Mouse (Mus musculus): ENCODE measurements around the gene Gm49369. TPM values are rescaled to one million over a fixed set of nuclear protein-coding genes. Genes with fewer than 3 reads are reported as not detected.

Gm49369 gene
- polyA plus RNA-seq, 1 experiment, result 1.00 TPM

DNA sequence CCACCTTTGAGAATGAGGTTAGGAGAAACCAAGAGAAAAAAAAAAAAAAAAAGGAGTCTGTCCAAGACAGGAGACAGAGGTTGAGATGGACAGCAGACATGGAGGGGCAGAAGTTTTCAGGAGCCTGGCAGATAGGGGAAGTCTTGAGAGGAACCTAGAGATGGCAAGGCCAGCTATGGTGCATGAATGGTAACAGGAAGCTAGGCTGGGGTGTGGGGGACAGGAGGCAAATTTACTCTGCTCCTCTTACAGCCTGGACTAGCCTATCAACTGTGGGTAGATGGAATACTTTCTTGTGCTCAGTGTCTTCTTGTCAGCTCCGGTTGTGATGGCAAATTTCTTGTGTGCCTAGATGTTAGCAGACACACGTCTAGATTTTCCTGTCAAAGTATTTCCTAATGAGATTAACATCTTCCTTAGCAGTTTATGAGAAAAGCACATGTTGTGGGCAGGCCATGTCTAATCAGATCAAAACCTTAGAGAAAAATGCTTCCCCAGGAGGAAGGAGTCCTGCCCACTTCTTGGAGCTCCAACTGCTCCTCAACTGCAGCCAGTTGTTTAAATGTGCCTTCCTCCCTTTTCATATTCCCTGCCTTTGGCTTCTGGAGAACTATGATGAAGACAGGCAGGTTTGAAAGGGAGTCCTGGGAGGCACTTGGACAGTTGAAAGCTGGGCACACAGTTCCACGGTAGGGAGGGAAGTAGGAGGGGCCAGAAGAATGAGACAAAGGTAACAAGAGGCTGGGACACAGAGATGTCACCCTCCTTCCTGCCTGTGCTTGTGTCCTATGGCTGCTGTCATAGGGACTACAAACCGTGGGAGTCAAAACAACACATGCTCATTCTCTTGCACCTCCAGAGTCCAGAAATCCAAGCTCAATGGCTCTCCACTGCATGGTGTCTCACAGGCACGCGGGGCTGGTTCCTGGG, 12.1 kb upstream of the Gm49369 start:
- no peak for DNase-seq
- Histone ChIP-seq H3K27me3 (ENCODE audit: control insufficient read depth, insufficient read depth, low read length) (no peaks in the 10 kb centered on the region), H3K4me3 (replicated peaks; ENCODE audit: insufficient read depth, low read depth, low read length) (no peak overlapping the region), H3K4me1 (ENCODE audit: control insufficient read depth, insufficient read depth, low read length) (no peaks in the 10 kb centered on the region), H3K27ac (ENCODE audit: insufficient read depth, low read length) (no peak overlapping the region)
- TF ChIP-seq POLR2A (IDR thresholded peaks at IDR 0.05; ENCODE audit: borderline replicate concordance, insufficient read depth, low read length), result no peak
- TF ChIP-seq CTCF (IDR thresholded peaks at IDR 0.05; ENCODE audit: borderline replicate concordance, insufficient read depth, low read depth, low read length), result no peak
- WGBS, result 55% methylated on average over 6 of the region's 6 CpGs

GRCm38 (mm10) chr7:142393191-142393590, 10.7 kb upstream of the Gm49369 start:
- Histone ChIP-seq H3K4me1 (ENCODE audit: control insufficient read depth, insufficient read depth, low read length) (no peaks in the 10 kb centered on the region), H3K27me3 (ENCODE audit: control insufficient read depth, insufficient read depth, low read length) (no peaks in the 10 kb centered on the region), H3K27ac (ENCODE audit: insufficient read depth, low read length) (no peak overlapping the region), H3K4me3 (replicated peaks; ENCODE audit: insufficient read depth, low read depth, low read length) (no peak overlapping the region)
- 25% methylated on average over 4 of the region's 4 CpGs for WGBS
- no peak for DNase-seq
- TF ChIP-seq CTCF (IDR thresholded peaks at IDR 0.05; ENCODE audit: borderline replicate concordance, insufficient read depth, low read depth, low read length) (no peak), POLR2A (IDR thresholded peaks at IDR 0.05; ENCODE audit: borderline replicate concordance, insufficient read depth, low read length) (no peak)

- no peak for DNase-seq
- H3K4me3 ChIP-seq (replicated peaks; ENCODE audit: insufficient read depth, low read depth, low read length), result no peak overlapping the region
- H3K27ac ChIP-seq (ENCODE audit: insufficient read depth, low read length), result no peak overlapping the region
- 55% methylated on average over 4 of the region's 4 CpGs for WGBS
- H3K4me1 ChIP-seq (ENCODE audit: control insufficient read depth, insufficient read depth, low read length), result 0 out of 2 replicates have a peak, but pooled peaks cover under 1% of the 10 kb centered on the region
- TF ChIP-seq POLR2A (IDR thresholded peaks at IDR 0.05; ENCODE audit: borderline replicate concordance, insufficient read depth, low read length) (no peak), CTCF (IDR thresholded peaks at IDR 0.05; ENCODE audit: borderline replicate concordance, insufficient read depth, low read depth, low read length) (no peak)
- H3K27me3 ChIP-seq (ENCODE audit: control insufficient read depth, insufficient read depth, low read length), result no peaks in the 10 kb centered on the region
Measured at GRCm38 (mm10) chr7:142391609-142392008, 9.1 kb upstream of the Gm49369 start.

DNA sequence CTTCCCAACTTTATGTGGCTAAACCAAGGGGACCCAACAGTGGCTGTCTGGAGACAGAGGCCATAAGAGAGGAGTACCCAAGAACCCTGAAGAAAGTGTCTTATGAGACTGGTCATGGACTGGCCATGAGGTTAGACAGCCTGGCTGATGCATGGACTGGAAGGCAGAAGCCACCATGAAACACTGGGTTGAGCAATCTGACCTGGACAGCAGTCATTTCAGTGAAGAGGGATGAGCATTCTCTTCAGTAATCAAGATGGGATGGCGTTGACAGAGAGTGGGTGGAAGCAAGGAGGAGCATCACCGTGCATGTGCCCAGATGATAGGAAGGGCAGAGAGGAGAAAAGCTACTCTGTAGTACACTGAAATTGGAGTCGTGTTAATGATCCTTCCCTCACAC, 8.6 kb upstream of the Gm49369 start:
- Histone ChIP-seq H3K27me3 (ENCODE audit: control insufficient read depth, insufficient read depth, low read length) (no peaks in the 10 kb centered on the region), H3K27ac (ENCODE audit: insufficient read depth, low read length) (no peak overlapping the region), H3K4me1 (ENCODE audit: control insufficient read depth, insufficient read depth, low read length) (peaks cover 5% of the 10 kb centered on the region), H3K4me3 (replicated peaks; ENCODE audit: insufficient read depth, low read depth, low read length) (no peak overlapping the region)
- no peak for TF ChIP-seq CTCF (IDR thresholded peaks at IDR 0.05; ENCODE audit: borderline replicate concordance, insufficient read depth, low read depth, low read length)
- no peak for TF ChIP-seq POLR2A (IDR thresholded peaks at IDR 0.05; ENCODE audit: borderline replicate concordance, insufficient read depth, low read length)
- 76% methylated on average over 3 of the region's 3 CpGs for WGBS
- no peak for DNase-seq

DNA sequence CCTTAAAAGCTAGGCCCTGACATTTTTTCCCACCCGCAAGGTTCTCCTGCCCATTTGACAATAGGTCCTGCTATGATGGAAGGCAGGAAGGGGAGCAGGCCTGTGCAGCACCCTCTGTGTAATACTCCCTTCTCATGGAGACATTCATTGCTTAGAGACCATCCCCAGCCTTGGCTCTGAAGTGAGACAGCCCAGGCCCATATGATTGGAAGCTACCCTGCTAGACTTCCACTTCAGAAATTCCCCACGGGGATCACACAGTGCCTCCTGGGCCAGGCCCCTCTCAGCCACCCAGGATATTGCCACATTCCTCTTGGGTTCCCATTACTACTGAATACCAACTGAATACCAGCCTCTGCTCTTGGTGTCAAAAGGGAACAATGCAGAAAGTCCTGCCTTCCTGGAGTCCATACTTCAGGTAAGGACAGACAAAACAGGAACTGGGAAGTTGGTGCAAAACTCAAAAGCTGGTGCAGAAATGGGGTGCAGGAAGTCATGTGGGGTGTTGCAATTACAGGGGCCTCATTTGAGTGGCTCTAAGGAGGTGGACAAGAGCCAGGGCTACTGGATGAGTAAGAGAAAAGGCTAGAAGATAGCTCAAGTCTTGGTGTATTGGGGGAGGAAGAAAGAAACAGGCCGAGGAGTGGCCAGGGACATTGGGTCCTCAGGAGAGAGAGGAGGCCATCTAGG, 7.6 kb upstream of the Gm49369 start:
- Histone ChIP-seq H3K4me1 (ENCODE audit: control insufficient read depth, insufficient read depth, low read length) (peaks cover 14% of the 10 kb centered on the region), H3K4me3 (replicated peaks; ENCODE audit: insufficient read depth, low read depth, low read length) (no peak overlapping the region), H3K27me3 (ENCODE audit: control insufficient read depth, insufficient read depth, low read length) (no peaks in the 10 kb centered on the region), H3K27ac (ENCODE audit: insufficient read depth, low read length) (no peak overlapping the region)
- TF ChIP-seq CTCF (IDR thresholded peaks at IDR 0.05; ENCODE audit: borderline replicate concordance, insufficient read depth, low read depth, low read length) (no peak), POLR2A (IDR thresholded peaks at IDR 0.05; ENCODE audit: borderline replicate concordance, insufficient read depth, low read length) (no peak)
- DNase-seq, result no peak
- 92% methylated on average over 3 of the region's 3 CpGs for WGBS

- WGBS, result 96% methylated on average over 2 of the region's 2 CpGs
- TF ChIP-seq POLR2A (IDR thresholded peaks at IDR 0.05; ENCODE audit: borderline replicate concordance, insufficient read depth, low read length), result no peak
- TF ChIP-seq CTCF (IDR thresholded peaks at IDR 0.05; ENCODE audit: borderline replicate concordance, insufficient read depth, low read depth, low read length), result no peak
- H3K27me3 ChIP-seq (ENCODE audit: control insufficient read depth, insufficient read depth, low read length), result no peaks in the 10 kb centered on the region
Measured at GRCm38 (mm10) chr7:142388740-142389139, 6.3 kb upstream of the Gm49369 start.

GRCm38 (mm10) chr7:142388198-142388597, 5.7 kb upstream of the Gm49369 start:
- DNase-seq, result no peak
- Histone ChIP-seq H3K27me3 (ENCODE audit: control insufficient read depth, insufficient read depth, low read length) (no peaks in the 10 kb centered on the region), H3K4me1 (ENCODE audit: control insufficient read depth, insufficient read depth, low read length) (peaks cover 14% of the 10 kb centered on the region), H3K27ac (ENCODE audit: insufficient read depth, low read length) (peak overlapping the region; percentile 16; the same call in 1 of the 2 replicates), H3K4me3 (replicated peaks; ENCODE audit: insufficient read depth, low read depth, low read length) (peak overlapping the region; percentile 93)
- whole genome bisulfite sequencing, result 91% methylated on average over 1 of the region's 1 CpGs
- TF ChIP-seq CTCF (IDR thresholded peaks at IDR 0.05; ENCODE audit: borderline replicate concordance, insufficient read depth, low read depth, low read length) (no peak), POLR2A (IDR thresholded peaks at IDR 0.05; ENCODE audit: borderline replicate concordance, insufficient read depth, low read length) (no peak)

More at GRCm38 (mm10) chr7:142388740-142389139, 6.3 kb upstream of the Gm49369 start:
- peaks cover 14% of the 10 kb centered on the region for H3K4me1 ChIP-seq (ENCODE audit: control insufficient read depth, insufficient read depth, low read length)
- no peak for DNase-seq
- H3K27ac ChIP-seq (ENCODE audit: insufficient read depth, low read length), result no peak overlapping the region
- H3K4me3 ChIP-seq (replicated peaks; ENCODE audit: insufficient read depth, low read depth, low read length), result no peak overlapping the region

Measured in cerebellum, adult 2 months (tissue).